Mouse (Mus musculus) left cerebral cortex, postnatal 14 days (tissue): ENCODE results near the gene Lilra6. TPM values are rescaled to one million over a fixed set of nuclear protein-coding genes. Genes with fewer than 3 reads are reported as not detected.
A peak's percentile ranks its signal among the peaks of the same experiment; 100 is the strongest.
"Not testable (repeated sequence)": the region's sequence is repeated elsewhere in the genome, so short reads cannot be mapped to it uniquely, and the experiment has no call there.

Experiments
- DNase-seq, 2 experiments: peaks; one replicate each; pipeline ENCODE4 v3.0.0; 2021 to 2022; ENCODE audit warnings: low spot score in 2 of 2, mixed read lengths in 1 of 2
- intact Hi-C: fragments of 180-260 bp; cut with DNase I; formaldehyde crosslinking; loops from one replicate; pipeline ENCODE4 v1.15.1; 2025
- long read RNA-seq, 2 experiments: library from polyadenylated mRNA; stranded (forward); transcript quantifications; one replicate each; pipeline ENCODE4 v2.0.0; 2021
- total RNA-seq, 2 experiments: library from RNA; stranded (reverse); gene quantifications; 2 replicates each; pipeline ENCODE4 v1.2.3; 2021

Lilra6 gene
- total RNA-seq = not detected
- long read RNA-seq, experiment 1 = 0 reads
- long read RNA-seq, experiment 2 = 0 reads

GRCm38 (mm10) chr7:3915387-3915786, at the start of gene Lilra6:
TSS of gene Lilra6 (minus strand) at chr7:3915503.
- DNase-seq, intact Hi-C loops: not testable (repeated sequence)

GRCm38 (mm10) chr7:3962017-3962416, 46.7 kb upstream of the Lilra6 start:
- intact Hi-C loops = no loop called here
- DNase-seq = no peak

- intact Hi-C loops = no loop called here
Observed at GRCm38 (mm10) chr7:3957387-3957786, 42.1 kb upstream of the Lilra6 start.

DNA sequence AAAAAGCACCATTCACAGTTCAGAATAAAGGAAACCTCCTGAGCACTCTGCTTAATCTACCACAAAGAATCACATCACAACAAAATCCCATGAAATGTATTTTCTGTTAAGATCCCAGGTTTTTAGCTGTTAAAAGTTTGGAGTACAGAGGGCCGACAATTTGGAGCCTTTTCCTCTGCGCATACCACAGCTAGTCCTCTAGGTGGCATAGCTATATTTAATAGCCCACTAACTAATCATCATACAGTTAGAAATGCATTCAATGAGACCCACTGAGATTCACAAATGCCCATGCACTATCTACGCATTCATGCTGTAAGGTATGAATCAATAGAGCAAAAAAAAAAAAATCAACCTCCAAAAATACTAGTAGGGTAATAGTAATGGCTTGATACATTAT, 33.9 kb upstream of the Lilra6 start:
- intact Hi-C loops = no loop called here
- peak in 1 of 2 experiments; percentile 2 for DNase-seq

More at GRCm38 (mm10) chr7:3957387-3957786, 42.1 kb upstream of the Lilra6 start:
- no peak for DNase-seq

- no peak for DNase-seq
- intact Hi-C loops = no loop called here
Observed at GRCm38 (mm10) chr7:3948223-3948622, 32.9 kb upstream of the Lilra6 start.

GRCm38 (mm10) chr7:3946117-3946516, 30.8 kb upstream of the Lilra6 start:
- intact Hi-C loops = no loop called here

GRCm38 (mm10) chr7:3940915-3941314, 25.6 kb upstream of the Lilra6 start:
- DNase-seq = no peak
- intact Hi-C loops = no loop called here

More at GRCm38 (mm10) chr7:3946117-3946516, 30.8 kb upstream of the Lilra6 start:
- DNase-seq = no peak

DNA sequence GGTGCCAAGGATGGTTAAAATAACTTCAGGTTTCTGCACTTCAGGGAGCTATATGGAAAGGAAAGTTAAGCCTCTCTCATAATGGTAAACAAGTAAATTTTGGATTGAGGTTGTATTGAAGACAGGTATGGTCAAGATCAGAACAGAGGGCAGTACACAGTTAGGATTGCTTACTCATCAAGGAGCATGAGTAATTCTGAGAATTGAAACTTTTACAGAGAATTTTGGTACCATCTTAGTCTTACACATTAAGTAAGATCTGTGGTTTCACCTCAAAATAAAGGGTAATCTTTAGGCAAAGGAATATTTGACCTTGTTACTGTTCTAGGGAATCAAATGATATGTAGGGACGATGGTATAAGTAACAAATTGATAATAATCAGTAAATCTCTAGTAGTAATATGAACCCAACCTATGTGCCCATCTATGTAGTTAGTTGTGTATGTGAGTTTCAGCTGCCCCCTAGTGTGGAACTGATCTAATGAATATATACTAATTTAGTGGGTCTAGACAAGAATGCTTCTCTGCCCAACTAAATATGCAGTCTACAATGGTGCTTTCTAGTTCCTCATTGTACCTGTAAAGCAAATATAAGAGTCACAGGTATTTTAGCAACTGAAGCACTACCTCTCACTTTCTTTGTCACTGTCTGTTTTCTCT, 24.7 kb upstream of the Lilra6 start:
- DNase-seq = no peak

GRCm38 (mm10) chr7:3935473-3935872, 20.2 kb upstream of the Lilra6 start:
- intact Hi-C loops = not testable (repeated sequence)
- DNase-seq = peak in 1 of 2 experiments; percentile 2

More for the DNA sequence above, 24.7 kb upstream of the Lilra6 start:
- intact Hi-C loops = no loop called here

- DNase-seq = no peak
- intact Hi-C loops = no loop called here
Observed at GRCm38 (mm10) chr7:3903704-3904103, 11.6 kb downstream of the Lilra6 start.

DNA sequence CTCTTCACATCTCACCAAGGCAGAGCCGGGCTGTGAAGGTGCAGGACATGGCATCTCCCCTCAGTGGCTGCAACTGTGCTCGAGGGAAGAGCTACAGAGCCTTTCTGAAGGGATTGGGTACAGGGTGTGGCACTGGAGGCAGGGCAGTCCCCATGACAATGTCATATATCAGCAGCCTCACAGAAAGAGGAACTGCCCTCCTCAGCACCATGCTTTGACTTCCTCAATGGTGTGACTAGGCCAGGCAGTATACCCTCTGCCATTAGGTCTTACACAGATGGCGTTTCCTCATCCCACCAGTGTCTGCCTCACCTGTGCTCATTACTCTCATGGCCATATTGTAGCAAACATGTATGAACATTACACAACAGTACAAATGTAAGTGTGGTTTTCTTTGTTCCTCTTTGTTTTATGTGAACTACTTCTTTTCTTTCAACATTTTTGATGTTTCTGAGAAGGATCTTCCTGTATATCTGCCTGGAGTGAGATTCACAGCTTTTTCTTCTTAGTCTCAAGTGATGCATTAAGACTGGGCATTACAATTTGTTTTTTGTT, 17.2 kb downstream of the Lilra6 start, which contains the start of gene Gm14548:
TSS of gene Gm14548 (minus strand) at position 85 of the 555 bp plus-strand sequence.
- intact Hi-C loops, DNase-seq: not testable (repeated sequence)

DNA sequence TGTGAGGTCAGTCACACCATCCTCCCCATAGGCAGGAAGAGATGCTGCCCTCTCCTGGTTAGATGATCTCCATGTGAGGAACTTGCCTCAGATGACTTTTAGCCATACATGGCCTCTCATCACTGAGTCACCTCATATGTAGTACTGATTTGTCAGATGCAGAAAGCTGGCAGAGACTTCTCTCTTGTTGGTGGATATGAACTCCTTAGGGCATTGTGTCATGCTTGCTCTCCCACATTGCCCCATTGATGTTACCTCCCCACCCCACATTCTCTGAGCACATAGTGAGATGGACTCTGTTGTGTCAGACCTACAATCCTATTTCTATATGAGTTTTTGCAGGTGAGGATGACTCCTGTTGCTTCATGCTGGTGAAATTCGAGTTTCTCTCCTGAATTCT, 40.3 kb downstream of the Lilra6 start:
- intact Hi-C loops = not testable (repeated sequence)

More for the DNA sequence above, 40.3 kb downstream of the Lilra6 start:
- not testable (repeated sequence) for DNase-seq

Other genes starting within 250 kb of the Lilra6 start
- 1 to 10 TPM; 4.0 to 4.9 TPM for gene Leng1, start 249.7 kb downstream of the Lilra6 start, total RNA-seq
- 1 to 10 TPM; 4.3 to 4.6 TPM for gene Tmc4, start 237.9 kb downstream of the Lilra6 start, total RNA-seq
- 10 to 100 TPM; 61.2 to 74.1 TPM for gene Tsen34, start 222.6 kb downstream of the Lilra6 start, total RNA-seq
- gene Mboat7, start 222.0 kb downstream of the Lilra6 start, total RNA-seq = 100 to 1,000 TPM; 165 to 167 TPM
- 100 to 1,000 TPM; 367 to 392 TPM for gene Rps9, start 211.5 kb downstream of the Lilra6 start, total RNA-seq
- under 1 TPM; 0.09 to 0.15 TPM for gene Pirb, start 195.1 kb downstream of the Lilra6 start, total RNA-seq
- not detected for gene Gm15448, start 89.8 kb downstream of the Lilra6 start, total RNA-seq
- gene Pira2, start 70.5 kb downstream of the Lilra6 start, total RNA-seq = not detected
- gene Gm14548, start 17.4 kb downstream of the Lilra6 start, total RNA-seq = not detected
- 1 to 10 TPM; 6.5 to 6.7 TPM for gene Lair1, start 147.7 kb upstream of the Lilra6 start, total RNA-seq
- 100 to 1,000 TPM; 837 to 867 TPM for gene Ttyh1, start 203.9 kb upstream of the Lilra6 start, total RNA-seq
- gene Leng8, start 221.5 kb upstream of the Lilra6 start, total RNA-seq = 100 to 1,000 TPM; 152 TPM
- 1 to 10 TPM; 6.1 to 6.7 TPM for gene Leng9, start 234.9 kb upstream of the Lilra6 start, total RNA-seq
- 1 to 10 TPM; 2.4 to 3.2 TPM for gene Cdc42ep5, start 249.4 kb upstream of the Lilra6 start, total RNA-seq